Mouse (Mus musculus) heart, embryonic 11.5 days (tissue): Measurements from ENCODE around the gene Mgam. TPM values are rescaled to one million over a fixed set of nuclear protein-coding genes. Genes with fewer than 3 reads are reported as not detected.

Experiments used
- polyA plus RNA-seq: library from polyadenylated mRNA; unstranded; fragments of >200 nt; fragmentation: Nextera tagmentation; extraction: Ambion mirVana; gene quantifications from 2 replicates; pipeline ENCODE4 v1.2.1, GENCODE M21; 2014

Mgam gene
- polyA plus RNA-seq, 1 experiment from 2014 or later, result 0.06 TPM

Other genes with a start within 250 kb of the Mgam start
- 3.4 and 3.7 TPM in 2 replicates for gene E330009J07Rik, start 192.7 kb upstream of the Mgam start, polyA plus RNA-seq
- not detected in 2 replicates for gene Wee2, start 189.7 kb upstream of the Mgam start, polyA plus RNA-seq
- gene Ssbp1, start 157.5 kb upstream of the Mgam start, polyA plus RNA-seq, result 108 and 112 TPM in 2 replicates
- not detected in 2 replicates for gene Tas2r137, start 137.6 kb upstream of the Mgam start, polyA plus RNA-seq
- 0.31 TPM in 1 of 2 replicates, not detected in the other for gene Tas2r108, start 135.3 kb upstream of the Mgam start, polyA plus RNA-seq
- gene Prss37, start 109.3 kb upstream of the Mgam start, polyA plus RNA-seq, result not detected in 2 replicates
- gene Olfr461, start 73.8 kb upstream of the Mgam start, polyA plus RNA-seq, result not detected in 2 replicates
- 0.06 TPM in 1 of 2 replicates, not detected in the other for gene Olfr460, start 59.3 kb upstream of the Mgam start, polyA plus RNA-seq
- 0.17 and 0.57 TPM in 2 replicates for gene Clec5a, start 43.0 kb upstream of the Mgam start, polyA plus RNA-seq
- gene Tas2r138, start 15.5 kb upstream of the Mgam start, polyA plus RNA-seq, result not detected in 2 replicates